Mouse (Mus musculus): ENCODE results near the gene Rptor.

The Rptor gene

GRCm38 (mm10) chr11:119745333-119745732 is 142.6 kb downstream of the Rptor start:
- DNase-seq, result no peak

- no peak for DNase-seq
Observed at GRCm38 (mm10) chr11:119754459-119754858, 151.8 kb downstream of the Rptor start.

DNA sequence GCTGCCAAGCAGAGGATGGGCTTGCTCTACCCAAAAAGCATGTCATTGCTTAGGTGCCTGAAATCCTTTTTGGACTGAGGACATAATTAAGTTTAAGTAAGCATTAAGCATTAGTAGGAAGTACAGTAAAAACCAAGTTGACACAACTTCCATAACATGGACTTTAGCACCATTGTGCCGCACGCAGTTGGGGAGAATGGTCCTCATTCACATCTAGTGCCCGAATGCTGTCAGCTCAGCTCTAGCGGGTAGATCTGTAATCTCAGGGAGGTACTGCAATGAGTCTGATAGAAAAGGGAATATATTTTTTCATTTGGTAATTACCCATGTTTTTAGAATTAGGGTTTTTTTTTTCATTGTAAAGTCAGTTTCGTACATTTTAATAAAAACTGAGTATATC is 155.5 kb downstream of the Rptor start:
- no peak for DNase-seq

- DNase-seq, result no peak
Observed at GRCm38 (mm10) chr11:119758705-119759327, 156.1 kb downstream of the Rptor start.

GRCm38 (mm10) chr11:119762911-119763310 is 160.2 kb downstream of the Rptor start:
- no peak for DNase-seq

GRCm38 (mm10) chr11:119766023-119766422 is 163.3 kb downstream of the Rptor start:
- DNase-seq, result no peak

DNA sequence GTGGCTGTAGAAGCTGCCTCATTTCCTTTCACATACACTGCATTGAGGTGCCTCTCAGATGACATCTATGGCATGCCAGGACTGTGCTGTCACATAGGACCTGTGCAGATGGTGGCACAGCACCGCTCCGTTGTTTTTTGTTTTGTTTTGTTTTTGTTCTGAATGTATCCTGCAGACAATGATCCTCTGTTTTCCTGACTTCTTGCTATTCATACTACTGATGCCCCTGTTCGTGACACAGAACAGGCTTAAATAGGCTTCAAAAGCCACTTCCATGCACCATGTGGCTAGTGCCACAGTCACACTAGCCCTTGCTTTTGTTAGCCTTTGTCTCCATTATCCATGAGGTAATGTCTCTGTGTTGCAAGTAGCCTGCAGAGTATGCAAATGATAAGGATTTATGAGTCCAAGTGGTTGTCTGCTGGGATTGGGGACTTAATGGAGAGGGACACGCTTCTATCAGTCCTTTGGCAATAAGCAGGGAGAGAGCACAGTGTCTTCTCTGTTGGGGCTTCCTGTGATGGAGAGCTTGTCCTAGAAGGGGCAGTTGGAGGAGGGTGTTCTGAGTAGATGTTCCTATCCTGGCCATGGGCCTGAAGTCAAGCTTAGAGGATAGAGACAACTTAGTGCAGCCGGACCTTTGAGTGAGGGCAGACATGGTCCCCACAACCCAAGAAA is 164.2 kb downstream of the Rptor start:
- peak; percentile 64 for DNase-seq

- DNase-seq, result no peak
Observed at GRCm38 (mm10) chr11:119767525-119767924, 164.8 kb downstream of the Rptor start.

GRCm38 (mm10) chr11:119768511-119768910 is 165.8 kb downstream of the Rptor start:
- no peak for DNase-seq

DNA sequence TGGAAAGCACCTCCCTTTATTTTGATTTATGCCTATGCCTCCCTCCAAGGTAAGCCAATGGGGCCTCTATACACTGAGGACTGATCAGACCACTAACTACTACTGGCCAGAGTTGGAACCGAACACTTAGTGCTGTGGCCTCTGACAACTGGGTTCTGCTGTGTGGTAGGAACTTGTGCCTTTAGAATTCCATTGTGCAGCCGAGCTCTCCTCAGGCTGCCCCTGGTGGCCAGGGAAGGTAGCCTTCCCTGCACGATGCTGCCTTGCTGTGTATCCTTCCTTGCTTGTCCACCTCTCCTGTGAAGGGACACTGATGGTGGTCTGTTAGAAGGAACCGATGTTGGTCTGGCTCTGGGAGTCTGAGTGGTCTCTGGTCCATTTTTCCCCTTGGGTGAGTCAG is 167.0 kb downstream of the Rptor start:
- DNase-seq, result no peak

- no peak for DNase-seq
Observed at GRCm38 (mm10) chr11:119770985-119771384, 168.3 kb downstream of the Rptor start.

GRCm38 (mm10) chr11:119772896-119773295 is 170.2 kb downstream of the Rptor start:
- DNase-seq, result peak; percentile 53

- no peak for DNase-seq
Observed at GRCm38 (mm10) chr11:119775076-119775760, 172.5 kb downstream of the Rptor start.

DNA sequence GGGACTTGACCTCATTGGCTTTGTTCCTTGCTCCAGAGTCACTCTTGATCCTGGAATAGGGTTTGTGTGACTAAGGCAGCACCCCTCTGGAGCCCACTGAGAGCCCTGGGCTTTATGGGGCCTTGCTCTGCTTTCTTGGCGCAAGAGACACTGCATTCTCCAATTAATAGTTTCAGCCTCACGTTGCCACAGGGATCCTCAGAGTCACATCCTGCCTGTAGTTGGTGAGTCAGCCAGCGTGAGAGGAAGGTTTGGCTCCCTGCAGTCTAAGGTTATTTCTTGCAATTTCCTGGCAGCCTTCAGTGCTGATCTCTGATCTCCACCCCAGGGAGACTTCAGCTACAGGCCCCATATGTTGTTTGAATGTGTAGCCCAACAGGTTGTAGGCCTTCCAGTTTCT is 174.5 kb downstream of the Rptor start:
- DNase-seq, result peak; percentile 56

DNA sequence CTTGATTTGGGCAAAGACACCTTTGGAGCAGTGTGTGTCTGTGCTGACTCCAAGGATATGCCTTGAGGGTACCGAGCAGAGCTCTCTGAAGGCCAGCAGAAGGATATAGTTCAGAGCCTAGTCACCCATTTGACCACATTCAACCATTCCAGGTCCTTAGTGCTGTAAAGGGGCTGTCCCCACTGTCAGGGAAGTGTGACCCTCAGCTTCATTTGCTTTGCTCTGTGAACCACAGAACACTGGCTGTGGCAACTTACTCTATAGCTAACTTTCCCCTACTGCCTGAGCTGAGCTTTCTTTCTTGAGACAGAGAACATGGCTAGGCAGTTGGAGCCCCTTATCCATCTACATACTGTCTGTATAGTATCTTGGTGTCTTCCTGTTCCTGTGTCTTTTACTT is 175.2 kb downstream of the Rptor start:
- no peak for DNase-seq

DNA sequence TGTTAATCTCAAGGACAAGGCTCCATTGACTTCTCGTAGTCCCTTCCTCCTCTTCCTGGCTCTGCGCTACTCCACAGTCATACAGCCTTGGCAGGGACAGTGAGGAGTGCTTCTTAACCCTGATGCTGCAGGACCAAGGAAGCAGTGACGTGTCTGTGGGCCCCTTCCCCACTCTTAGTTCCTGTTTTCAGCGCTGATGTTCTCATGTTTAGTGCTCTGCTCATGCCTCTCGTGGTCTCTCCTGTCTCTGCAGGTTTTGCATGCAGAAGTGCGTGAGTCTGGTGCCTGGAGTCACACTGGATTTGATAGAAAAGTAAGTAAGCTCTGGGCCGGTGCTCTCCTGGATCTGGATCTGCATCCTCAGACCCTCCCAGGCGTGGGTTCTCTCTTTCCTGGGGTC is 177.6 kb downstream of the Rptor start:
- no peak for DNase-seq

DNA sequence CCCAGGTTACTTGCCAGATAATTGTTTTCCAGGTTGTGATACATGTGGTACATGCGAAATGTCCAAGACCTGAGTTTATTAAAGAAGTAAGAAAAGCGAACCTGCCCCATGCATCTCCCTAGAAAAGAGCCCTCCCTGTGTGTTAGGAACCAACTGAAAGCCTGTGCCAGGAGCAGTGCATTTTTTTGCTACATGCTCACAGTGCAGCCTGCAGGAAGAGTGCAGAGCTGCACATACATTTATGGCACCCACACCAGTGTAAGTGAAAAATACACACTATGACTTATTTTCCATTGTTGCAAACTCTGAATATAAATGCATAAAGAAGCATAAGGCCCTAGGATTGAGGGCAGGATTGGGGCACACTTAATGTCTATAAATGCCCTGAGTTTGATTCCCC is 178.5 kb downstream of the Rptor start:
- no peak for DNase-seq

- DNase-seq, result peak; percentile 40
Observed at GRCm38 (mm10) chr11:119781726-119782125, 179.0 kb downstream of the Rptor start.

DNA sequence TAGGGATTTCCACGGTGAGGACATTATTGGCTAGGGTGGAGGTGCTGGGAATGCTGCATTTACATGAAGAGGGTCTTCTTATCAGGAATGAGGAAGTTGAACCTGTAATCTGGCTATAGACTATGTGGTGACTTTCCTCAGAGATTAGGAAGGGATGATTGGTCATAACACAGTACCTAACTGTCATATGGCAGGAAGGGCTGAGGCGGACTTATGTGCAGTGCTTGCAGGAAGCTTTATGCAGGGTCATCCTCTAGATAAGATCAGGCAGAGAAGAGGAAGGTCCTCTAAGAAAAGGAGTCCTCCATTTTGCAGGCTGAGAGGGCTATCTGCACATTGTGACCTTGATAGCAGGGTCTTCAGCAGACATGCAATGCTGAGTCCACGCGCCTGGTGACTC is 180.9 kb downstream of the Rptor start:
- no peak for DNase-seq

- DNase-seq, result no peak
Observed at GRCm38 (mm10) chr11:119784672-119785341, 182.1 kb downstream of the Rptor start.

DNA sequence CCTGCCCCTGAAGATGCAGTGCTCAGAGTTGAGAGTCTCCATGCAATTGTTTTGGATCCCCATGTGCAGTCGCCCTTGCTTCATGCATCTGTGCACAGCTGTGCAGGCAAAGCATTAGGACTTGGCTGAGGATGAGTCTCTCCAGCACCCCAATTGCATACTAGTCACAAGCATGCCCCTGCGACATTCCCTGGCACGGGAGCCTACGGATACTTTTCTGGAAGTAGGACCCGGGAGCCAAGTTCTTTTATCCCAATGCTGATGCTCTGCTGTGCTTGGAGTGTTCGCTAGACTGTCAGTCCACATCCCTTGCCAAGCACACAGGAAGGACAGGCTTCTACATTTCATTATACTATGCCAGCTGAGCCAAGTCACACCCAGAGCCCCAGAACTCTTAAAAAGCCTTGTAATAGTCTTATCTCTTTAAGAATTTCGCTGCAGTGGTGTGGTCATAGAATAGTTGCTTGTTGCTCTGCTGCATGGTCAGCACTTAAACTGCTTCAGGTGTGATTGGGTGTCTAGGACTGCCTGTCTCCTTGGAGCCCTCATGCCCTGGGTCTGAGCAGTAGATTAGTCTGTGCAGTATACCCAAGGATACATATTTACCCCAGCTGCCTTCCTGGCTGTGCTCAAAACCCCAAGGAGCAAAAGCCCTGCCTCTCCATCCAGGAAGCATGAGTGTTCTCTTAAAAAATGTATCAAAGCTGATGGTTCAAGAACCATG is 183.1 kb downstream of the Rptor start:
- DNase-seq, result no peak

DNA sequence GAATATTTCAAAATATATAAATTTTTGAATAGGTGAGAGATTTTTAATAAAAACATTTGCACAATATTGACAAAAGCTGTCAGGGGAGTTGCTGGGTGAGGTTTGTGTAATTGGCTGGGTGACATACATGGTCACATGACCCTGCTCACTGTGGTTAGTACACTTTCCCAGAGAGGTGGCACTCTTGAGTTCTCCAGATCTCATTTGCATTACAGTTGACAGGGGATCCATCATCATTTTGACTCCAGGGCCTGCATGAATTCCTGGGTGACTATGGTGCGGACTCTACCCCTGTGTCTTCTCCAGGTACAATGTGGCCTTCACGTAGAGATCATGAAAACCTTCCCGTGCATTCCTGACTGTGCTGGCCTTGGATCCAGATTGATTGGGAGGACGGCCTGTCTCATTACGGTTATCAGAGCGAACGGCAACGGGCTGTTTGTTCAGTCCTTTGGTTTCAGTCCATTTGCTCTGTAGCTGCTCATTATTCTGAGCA is 183.7 kb downstream of the Rptor start:
- DNase-seq, result no peak

GRCm38 (mm10) chr11:119788488-119788887 is 185.8 kb downstream of the Rptor start:
- DNase-seq, result no peak

Data from cerebellum, adult 11-12 months (tissue).